Mouse (Mus musculus) embryonic facial prominence, embryonic 11.5 days (tissue): Measurements from ENCODE around the gene Afap1. TPM values are rescaled to one million over a fixed set of nuclear protein-coding genes. Genes with fewer than 3 reads are reported as not detected.

ENCODE experiments used
- ATAC-seq: fragments of 200-750 bp; cut with Nextera tagmentation; replicated peaks from 2 replicates; pipeline ENCODE4 v1.8.0; 2017; ENCODE audit warnings: low read depth; ENCODE audit not compliant: insufficient number of reproducible peaks, low FRiP score, low TSS enrichment
- DNase-seq: peaks from one replicate; pipeline ENCODE4 v3.0.0-alpha.2; 2015; ENCODE audit warnings: low spot score
- H3K27ac ChIP-seq: fragments of 300-500 bp; sonication (generic); replicated peaks from 2 replicates; pipeline ENCODE4 v1.5.1; 2014; ENCODE audit warnings: mild to moderate bottlenecking, low read depth, low read length, control low read depth
- H3K27me3 ChIP-seq: fragments of 300-500 bp; sonication (generic); 2 replicates; pipeline ENCODE4 v1.6.1; 2014; ENCODE audit warnings: mild to moderate bottlenecking, low read length, moderate library complexity, mixed read lengths; ENCODE audit not compliant: control insufficient read depth, insufficient read depth
- H3K36me3 ChIP-seq: fragments of 300-500 bp; sonication (generic); replicated peaks from 2 replicates; pipeline ENCODE4 v1.6.1; 2014; ENCODE audit warnings: low read depth, mild to moderate bottlenecking, low read length, moderate library complexity, mixed read lengths; ENCODE audit not compliant: control insufficient read depth, insufficient read depth
- H3K4me1 ChIP-seq: fragments of 300-500 bp; sonication (generic); 2 replicates; pipeline ENCODE4 v1.6.1; 2014; ENCODE audit warnings: low read length, mixed read lengths; ENCODE audit not compliant: control insufficient read depth, insufficient read depth
- H3K4me2 ChIP-seq: fragments of 300-500 bp; sonication (generic); 2 replicates; pipeline ENCODE4 v1.6.1; 2014; ENCODE audit warnings: low read depth, mild to moderate bottlenecking, control low read depth, low read length, moderate library complexity
- H3K4me3 ChIP-seq: fragments of 300-500 bp; sonication (generic); 2 replicates; pipeline ENCODE4 v1.5.1; 2014; ENCODE audit warnings: low read depth, low read length, control low read depth
- H3K9ac ChIP-seq: fragments of 300-500 bp; sonication (generic); replicated peaks from 2 replicates; pipeline ENCODE4 v1.6.1; 2014; ENCODE audit warnings: mild to moderate bottlenecking, control low read depth, low read length
- H3K9me3 ChIP-seq: fragments of 300-500 bp; sonication (generic); replicated peaks from 2 replicates; pipeline ENCODE4 v1.6.1; 2016; ENCODE audit warnings: mild to moderate bottlenecking, low read length, inconsistent platforms, mixed read lengths; ENCODE audit not compliant: control insufficient read depth
- WGBS: fragments of 180-500 bp; shearing (Covaris S2); extraction: QIAGEN DNeasy Blood & Tissue Kit; methylation state at CpG from one replicate; pipeline ENCODE4 v1.1.7; 2014; 5-methylcytosine and 5-hydroxymethylcytosine counted together
- polyA plus RNA-seq: library from polyadenylated mRNA; unstranded; fragments of >200 nt; fragmentation: Nextera tagmentation; extraction: Ambion mirVana; gene quantifications from 2 replicates; pipeline ENCODE4 v1.2.1, GENCODE M21; 2014

Afap1 gene
- polyA plus RNA-seq, 1 experiment from 2014 or later = 19.8 TPM

DNA sequence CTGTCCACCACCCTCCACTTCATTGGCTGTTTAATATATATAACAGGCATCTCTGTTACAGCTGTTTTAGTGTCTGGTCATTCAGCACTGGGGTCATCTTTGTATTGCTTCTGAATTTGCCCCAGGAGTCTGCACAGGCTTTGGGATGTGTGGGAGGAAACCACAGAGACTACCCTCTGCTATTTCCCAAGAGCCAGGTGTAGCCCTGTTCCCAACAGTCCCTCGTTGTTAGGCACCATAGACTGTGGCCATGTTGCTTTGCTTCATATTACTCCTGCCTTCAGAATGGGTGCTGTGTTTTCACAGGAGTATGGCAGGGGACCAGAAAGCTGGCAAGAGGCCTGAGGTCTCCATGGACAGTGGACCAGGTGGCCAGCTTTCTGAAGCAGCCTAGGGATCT lies 63.1 kb downstream of the Afap1 start:
- Histone ChIP-seq H3K4me1 (no peaks in the 10 kb centered on the region), H3K36me3 (no peaks in the 10 kb centered on the region; the same call in 1 of the 2 replicates), H3K27me3 (no peaks in the 10 kb centered on the region), H3K4me2 (no peak overlapping the region), H3K4me3 (no peak overlapping the region), H3K9ac (no peak overlapping the region), H3K9me3 (no peaks in the 10 kb centered on the region), H3K27ac (no peak overlapping the region)
- 94% methylated on average over 1 of the region's 1 CpGs for WGBS
- DNase-seq = no peak
- ATAC-seq = no peak

DNA sequence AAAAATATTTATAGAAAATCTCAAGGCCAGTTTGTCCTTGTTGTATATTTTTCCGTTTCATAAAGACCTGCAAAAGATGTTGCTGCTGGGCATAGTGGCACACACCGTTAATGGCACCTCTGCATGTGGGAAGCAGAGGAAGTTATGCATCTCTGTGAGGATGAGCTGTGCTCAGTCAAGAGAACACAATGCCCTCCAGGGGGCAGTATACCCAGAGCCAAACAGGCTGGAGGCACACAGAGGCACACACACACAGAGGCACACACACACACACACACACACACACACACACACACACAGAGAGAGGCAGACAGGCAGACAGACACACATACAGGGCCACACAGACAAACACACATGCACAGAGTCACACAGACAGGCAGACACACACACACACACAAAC lies 65.6 kb downstream of the Afap1 start:
- H3K27ac ChIP-seq = no peak overlapping the region
- H3K36me3 ChIP-seq = no peaks in the 10 kb centered on the region; the same call in none of the 2 replicates
- no peak for DNase-seq
- H3K4me3 ChIP-seq = no peak overlapping the region
- WGBS = 85% methylated on average over 2 of the region's 2 CpGs
- H3K9me3 ChIP-seq = no peaks in the 10 kb centered on the region
- H3K9ac ChIP-seq = no peak overlapping the region
- no peak for ATAC-seq
- H3K4me1 ChIP-seq = no peaks in the 10 kb centered on the region
- no peak overlapping the region for H3K4me2 ChIP-seq
- no peaks in the 10 kb centered on the region for H3K27me3 ChIP-seq

DNA sequence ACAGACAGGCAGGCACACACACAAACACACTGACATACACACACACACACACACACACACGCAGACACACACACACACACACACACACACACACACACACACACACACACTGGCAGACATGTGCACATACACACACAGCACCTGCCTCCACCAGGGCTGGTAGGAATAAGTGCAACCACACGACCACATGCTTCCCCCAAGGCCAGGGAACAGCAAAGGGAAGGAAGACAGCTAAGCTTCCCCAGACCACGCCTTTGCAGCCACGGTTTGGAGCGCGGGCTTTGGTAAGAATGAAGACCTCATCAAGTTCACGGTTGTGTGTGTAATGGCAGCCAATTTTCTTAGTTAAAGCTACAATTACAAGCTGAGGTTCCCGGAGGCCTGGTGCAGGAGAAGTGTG lies 67.0 kb downstream of the Afap1 start:
- H3K4me1 ChIP-seq = no peaks in the 10 kb centered on the region
- H3K9ac ChIP-seq = no peak overlapping the region
- no peak overlapping the region for H3K27ac ChIP-seq
- DNase-seq = no peak
- H3K9me3 ChIP-seq = no peaks in the 10 kb centered on the region
- H3K4me2 ChIP-seq = no peak overlapping the region
- H3K27me3 ChIP-seq = no peaks in the 10 kb centered on the region
- WGBS = 75% methylated on average over 8 of the region's 8 CpGs
- no peak overlapping the region for H3K4me3 ChIP-seq
- no peak for ATAC-seq
- H3K36me3 ChIP-seq = no peaks in the 10 kb centered on the region; the same call in none of the 2 replicates

DNA sequence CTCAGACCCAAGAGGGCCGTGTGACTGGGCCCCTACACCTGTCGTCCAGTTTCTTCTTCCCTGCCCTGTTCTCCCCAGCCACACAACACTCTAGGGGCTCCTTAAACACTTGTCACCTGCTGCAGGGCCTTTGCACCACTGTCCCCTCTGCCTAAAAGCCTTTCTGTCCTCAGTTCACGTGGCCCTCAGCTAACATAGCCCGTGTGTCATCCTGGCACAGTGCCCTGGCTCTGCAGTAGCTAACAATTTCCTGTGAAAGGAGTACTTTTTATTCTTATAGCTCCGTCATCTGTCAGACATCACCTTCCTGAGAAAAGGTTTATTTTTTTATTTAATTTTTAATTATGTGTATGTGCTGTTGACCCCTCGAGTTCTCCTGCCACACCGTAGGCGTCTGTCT lies 68.2 kb downstream of the Afap1 start:
- H3K9me3 ChIP-seq = no peaks in the 10 kb centered on the region
- no peak overlapping the region for H3K27ac ChIP-seq
- no peak for DNase-seq
- H3K4me1 ChIP-seq = no peaks in the 10 kb centered on the region
- whole genome bisulfite sequencing = 85% methylated on average over 8 of the region's 8 CpGs
- H3K27me3 ChIP-seq = no peaks in the 10 kb centered on the region
- H3K36me3 ChIP-seq = no peaks in the 10 kb centered on the region; the same call in none of the 2 replicates
- no peak overlapping the region for H3K4me3 ChIP-seq
- H3K9ac ChIP-seq = no peak overlapping the region
- H3K4me2 ChIP-seq = no peak overlapping the region
- ATAC-seq = no peak

DNA sequence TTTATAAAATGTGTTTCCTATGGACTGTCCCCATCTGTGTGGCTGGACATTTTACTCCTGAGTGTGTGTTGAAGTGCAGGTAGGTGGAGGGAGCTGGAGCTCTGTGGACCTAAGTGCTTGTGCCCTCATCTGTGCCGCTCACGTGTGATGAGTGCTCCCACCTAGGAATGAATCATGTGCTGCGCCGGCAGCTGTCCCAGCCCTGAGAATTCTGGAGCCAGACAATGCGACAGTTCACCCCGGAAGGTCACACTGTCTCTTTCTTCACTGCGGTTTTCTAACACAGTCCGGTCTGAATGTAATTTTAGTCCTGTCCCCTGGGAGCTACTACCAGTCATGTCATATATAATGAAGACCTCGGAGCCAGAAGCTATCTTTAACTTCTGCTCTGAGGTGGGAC lies 70.5 kb downstream of the Afap1 start:
- Histone ChIP-seq H3K27me3 (no peaks in the 10 kb centered on the region), H3K27ac (no peak overlapping the region), H3K9ac (no peak overlapping the region), H3K9me3 (no peaks in the 10 kb centered on the region), H3K4me1 (no peaks in the 10 kb centered on the region), H3K4me3 (no peak overlapping the region), H3K4me2 (no peak overlapping the region), H3K36me3 (peaks cover 3% of the 10 kb centered on the region; the same call in 1 of the 2 replicates)
- ATAC-seq (no peak), DNase-seq (no peak)
- 76% methylated on average over 9 of the region's 9 CpGs for WGBS

DNA sequence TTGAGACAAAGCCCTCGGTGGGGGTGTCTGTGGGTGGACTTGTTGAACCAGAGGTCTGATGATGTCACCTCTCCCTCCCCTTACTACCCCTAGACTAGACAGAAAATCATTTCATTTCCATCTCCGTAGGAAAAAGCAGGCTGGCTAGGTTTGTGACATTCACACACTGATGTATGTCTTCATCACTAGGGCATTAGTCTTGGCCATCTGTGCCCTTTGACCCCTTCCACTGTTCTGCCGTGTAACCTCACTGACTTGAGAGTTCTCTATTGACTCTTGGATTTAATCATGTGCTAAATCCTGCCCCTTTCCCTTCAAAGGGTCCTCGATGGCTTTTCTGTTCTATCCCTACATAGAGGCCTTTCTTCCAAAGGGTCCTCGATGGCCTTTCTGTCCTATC lies 71.9 kb downstream of the Afap1 start:
- H3K9ac ChIP-seq = no peak overlapping the region
- peaks cover 3% of the 10 kb centered on the region; the same call in 1 of the 2 replicates for H3K36me3 ChIP-seq
- H3K9me3 ChIP-seq = no peaks in the 10 kb centered on the region
- no peaks in the 10 kb centered on the region for H3K4me1 ChIP-seq
- H3K27me3 ChIP-seq = no peaks in the 10 kb centered on the region
- 49% methylated on average over 5 of the region's 5 CpGs for WGBS
- no peak overlapping the region for H3K4me3 ChIP-seq
- no peak overlapping the region for H3K4me2 ChIP-seq
- DNase-seq (no peak), ATAC-seq (no peak)
- H3K27ac ChIP-seq = no peak overlapping the region

DNA sequence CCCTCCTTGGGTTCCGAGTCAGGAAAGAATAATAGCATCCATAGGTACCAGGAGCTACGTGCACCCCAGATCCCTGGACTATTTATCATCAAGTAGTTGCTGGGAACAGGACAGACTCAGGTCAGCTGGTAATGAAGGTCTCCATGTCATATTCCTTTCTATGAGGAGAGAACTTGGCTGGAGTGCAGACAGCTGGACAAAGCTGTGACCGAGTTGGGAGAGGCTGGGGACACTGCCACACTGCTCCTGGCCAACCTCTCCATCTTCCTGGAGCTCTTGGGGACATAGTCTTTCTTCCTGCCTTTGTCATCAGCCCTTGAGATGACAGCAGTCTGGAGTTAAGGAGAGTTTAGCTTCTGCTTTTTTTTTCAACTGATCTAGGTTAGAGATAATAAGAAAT lies 76.7 kb downstream of the Afap1 start:
- Histone ChIP-seq H3K36me3 (peaks cover 3% of the 10 kb centered on the region; the same call in 1 of the 2 replicates), H3K4me3 (no peak overlapping the region), H3K4me1 (no peaks in the 10 kb centered on the region), H3K9ac (no peak overlapping the region), H3K9me3 (no peaks in the 10 kb centered on the region), H3K27ac (no peak overlapping the region), H3K27me3 (no peaks in the 10 kb centered on the region), H3K4me2 (no peak overlapping the region)
- ATAC-seq = no peak
- DNase-seq = no peak
- WGBS = 79% methylated on average over 3 of the region's 3 CpGs

DNA sequence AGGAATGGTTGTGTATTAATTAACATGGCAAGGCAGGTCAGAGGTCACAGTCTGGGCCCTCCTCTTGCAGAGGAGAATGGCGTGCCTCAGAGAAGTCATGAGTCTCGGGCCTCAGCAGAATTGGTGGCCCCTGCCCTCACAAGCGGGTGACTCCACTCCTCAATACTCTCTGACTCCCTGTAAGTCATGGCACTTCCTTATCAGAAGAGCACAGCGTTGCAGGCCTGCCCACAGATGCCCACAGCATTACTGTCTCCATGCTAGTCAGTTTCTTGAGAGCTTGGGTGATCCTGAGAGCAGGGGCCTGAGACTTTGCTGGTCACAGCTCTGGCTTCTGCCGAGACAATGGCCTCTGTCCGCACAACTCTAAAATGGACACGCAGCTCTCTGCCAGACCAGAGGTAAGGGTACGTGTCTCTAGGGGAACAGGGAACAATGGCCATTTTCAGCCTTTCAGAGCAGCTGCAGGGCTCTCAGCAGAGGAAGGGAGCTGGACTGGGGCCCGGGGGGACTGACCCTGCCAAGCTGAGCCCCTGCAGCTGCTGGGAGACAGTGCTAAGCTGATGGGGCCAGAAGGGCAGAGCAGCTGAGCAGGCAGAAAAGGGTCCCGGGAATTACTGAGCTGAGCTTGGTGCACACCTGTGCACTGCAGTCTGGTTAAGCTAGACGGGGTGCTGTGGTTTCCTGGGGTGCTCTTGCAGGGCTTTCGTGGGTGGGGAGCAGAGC lies 77.4 kb downstream of the Afap1 start:
- Histone ChIP-seq H3K9me3 (no peaks in the 10 kb centered on the region), H3K4me2 (no peak overlapping the region), H3K27me3 (no peaks in the 10 kb centered on the region), H3K27ac (no peak overlapping the region), H3K4me1 (no peaks in the 10 kb centered on the region), H3K36me3 (peaks cover 3% of the 10 kb centered on the region; the same call in 1 of the 2 replicates), H3K9ac (no peak overlapping the region; the same call in 1 of the 2 replicates), H3K4me3 (no peak overlapping the region)
- WGBS = 53% methylated on average over 12 of the region's 12 CpGs
- no peak; the same call in 1 of the 2 replicates for ATAC-seq
- DNase-seq = no peak
